Mouse (Mus musculus): ENCODE measurements around the gene Dgke. TPM values are rescaled to one million over a fixed set of nuclear protein-coding genes. Genes with fewer than 3 reads are reported as not detected.
"Not testable (repeated sequence)": the region's sequence is repeated elsewhere in the genome, so short reads cannot be mapped to it uniquely, and the experiment has no call there.

Gene Dgke
- polyA plus RNA-seq, 2 experiments = 0.39 to 0.63 TPM

- TF ChIP-seq EP300 (IDR thresholded peaks at IDR 0.05; ENCODE audit: low read depth) = no peak
- peak; percentile 68 for TF ChIP-seq CTCF (IDR thresholded peaks at IDR 0.05; ENCODE audit: low read depth)
- H3K9ac ChIP-seq (replicated peaks) = no peak overlapping the region
- ATAC-seq (ENCODE audit: insufficient read depth) = no peak
- H3K36me3 ChIP-seq (replicated peaks; ENCODE audit: control insufficient read depth, insufficient read depth, low read depth) = no peaks in the 10 kb centered on the region
- no peak overlapping the region for H3K4me3 ChIP-seq (ENCODE audit: insufficient read depth in 1 of 2, low read depth in 2 of 2, low read length in 2 of 2)
- no peak for DNase-seq (ENCODE audit: low read depth in 3 of 3, low spot score in 3 of 3)
- no peak overlapping the region for H3K4me2 ChIP-seq (ENCODE audit: low read depth)
- no peaks in the 10 kb centered on the region for H3K9me3 ChIP-seq (ENCODE audit: control insufficient read depth, low read length)
- WGBS (ENCODE audit: insufficient replicate concordance) = 22% methylated on average over 7 of the region's 7 CpGs
- no peaks in the 10 kb centered on the region for H3K27me3 ChIP-seq (ENCODE audit: control insufficient read depth, insufficient read depth, low read length)
- no peaks in the 10 kb centered on the region for H3K4me1 ChIP-seq (replicated peaks; ENCODE audit: control insufficient read depth in 2 of 2, insufficient read depth in 2 of 2, low read length in 1 of 2)
- H3K27ac ChIP-seq = no peak overlapping the region
Measured at GRCm38 (mm10) chr11:89084601-89085000, 18.0 kb upstream of the Dgke start.

- WGBS (ENCODE audit: insufficient replicate concordance) = 69% methylated on average over 3 of the region's 3 CpGs
- ATAC-seq (ENCODE audit: insufficient read depth); H3K4me1 ChIP-seq (replicated peaks; ENCODE audit: control insufficient read depth in 2 of 2, insufficient read depth in 2 of 2, low read length in 1 of 2); H3K36me3 ChIP-seq (replicated peaks; ENCODE audit: control insufficient read depth, insufficient read depth, low read depth); H3K9ac ChIP-seq (replicated peaks); H3K4me2 ChIP-seq (ENCODE audit: low read depth); DNase-seq (ENCODE audit: low read depth in 3 of 3, low spot score in 3 of 3); H3K27me3 ChIP-seq (ENCODE audit: control insufficient read depth, insufficient read depth, low read length); H3K4me3 ChIP-seq (ENCODE audit: insufficient read depth in 1 of 2, low read depth in 2 of 2, low read length in 2 of 2); H3K9me3 ChIP-seq (ENCODE audit: control insufficient read depth, low read length); H3K27ac ChIP-seq: not testable (repeated sequence)
Measured at GRCm38 (mm10) chr11:89082691-89083090, 16.0 kb upstream of the Dgke start.

- not testable (repeated sequence) for ATAC-seq (ENCODE audit: insufficient read depth); H3K27ac ChIP-seq; H3K36me3 ChIP-seq (replicated peaks; ENCODE audit: control insufficient read depth, insufficient read depth, low read depth); H3K27me3 ChIP-seq (ENCODE audit: control insufficient read depth, insufficient read depth, low read length); H3K4me2 ChIP-seq (ENCODE audit: low read depth); H3K9ac ChIP-seq (replicated peaks); H3K4me1 ChIP-seq (replicated peaks; ENCODE audit: control insufficient read depth in 2 of 2, insufficient read depth in 2 of 2, low read length in 1 of 2); H3K4me3 ChIP-seq (ENCODE audit: insufficient read depth in 1 of 2, low read depth in 2 of 2, low read length in 2 of 2); H3K9me3 ChIP-seq (ENCODE audit: control insufficient read depth, low read length); DNase-seq (ENCODE audit: low read depth in 3 of 3, low spot score in 3 of 3)
- WGBS (ENCODE audit: insufficient replicate concordance) = 63% methylated on average over 5 of the region's 5 CpGs
Measured at GRCm38 (mm10) chr11:89081906-89082305, 15.3 kb upstream of the Dgke start.

DNA sequence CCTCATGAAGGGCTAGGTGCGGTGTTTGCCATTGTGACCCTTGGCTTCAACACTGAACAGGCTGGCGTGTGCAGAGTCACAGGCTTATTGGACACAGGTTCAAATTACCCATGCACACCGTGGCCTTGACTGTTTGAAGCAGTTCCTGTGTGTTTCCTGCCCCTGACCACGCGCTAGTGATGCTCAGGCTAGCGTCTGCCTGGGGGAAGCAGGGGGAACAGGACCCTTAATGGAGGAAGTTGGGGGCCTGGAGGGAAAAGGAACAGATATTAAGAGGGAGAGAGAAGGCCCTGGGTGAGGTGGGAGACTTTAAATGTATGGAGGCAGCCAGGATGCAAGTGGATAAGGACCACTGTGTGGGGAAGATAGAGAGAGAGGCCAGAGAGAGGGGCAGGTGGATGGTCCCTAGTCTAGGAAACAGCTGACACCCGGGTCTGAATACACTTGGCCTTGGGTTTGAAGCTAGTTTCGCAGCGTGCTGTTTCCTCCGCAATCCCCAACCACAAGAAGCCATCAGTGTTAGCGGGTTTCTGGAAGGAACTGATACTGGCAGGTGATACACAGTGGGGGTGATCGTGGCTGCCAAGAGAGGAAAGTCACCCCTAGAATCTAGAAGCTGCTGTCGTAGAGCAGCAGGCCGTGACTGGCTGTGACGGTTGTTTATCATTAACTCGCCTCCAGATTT is 12.5 kb upstream of the Dgke start:
- WGBS (ENCODE audit: insufficient replicate concordance) = 20% methylated on average over 16 of the region's 16 CpGs
- H3K9ac ChIP-seq (replicated peaks) = no peak overlapping the region
- H3K27ac ChIP-seq = no peak overlapping the region
- H3K9me3 ChIP-seq (ENCODE audit: control insufficient read depth, low read length) = no peaks in the 10 kb centered on the region
- ATAC-seq (ENCODE audit: insufficient read depth) (peak; percentile 15; the same call in 1 of the 2 replicates), DNase-seq (ENCODE audit: low read depth in 3 of 3, low spot score in 3 of 3) (no peak)
- no peak overlapping the region for H3K4me2 ChIP-seq (ENCODE audit: low read depth)
- H3K27me3 ChIP-seq (ENCODE audit: control insufficient read depth, insufficient read depth, low read length) = no peaks in the 10 kb centered on the region
- H3K4me3 ChIP-seq (ENCODE audit: insufficient read depth in 1 of 2, low read depth in 2 of 2, low read length in 2 of 2) = no peak overlapping the region
- no peaks in the 10 kb centered on the region for H3K36me3 ChIP-seq (replicated peaks; ENCODE audit: control insufficient read depth, insufficient read depth, low read depth)
- TF ChIP-seq CTCF (IDR thresholded peaks at IDR 0.05; ENCODE audit: low read depth) (no peak), EP300 (IDR thresholded peaks at IDR 0.05; ENCODE audit: low read depth) (no peak)
- peaks cover 0 to 3% of the 10 kb centered on the region in 2 experiments; a peak in 1 of 4 replicates for H3K4me1 ChIP-seq (replicated peaks; ENCODE audit: control insufficient read depth in 2 of 2, insufficient read depth in 2 of 2, low read length in 1 of 2)

DNA sequence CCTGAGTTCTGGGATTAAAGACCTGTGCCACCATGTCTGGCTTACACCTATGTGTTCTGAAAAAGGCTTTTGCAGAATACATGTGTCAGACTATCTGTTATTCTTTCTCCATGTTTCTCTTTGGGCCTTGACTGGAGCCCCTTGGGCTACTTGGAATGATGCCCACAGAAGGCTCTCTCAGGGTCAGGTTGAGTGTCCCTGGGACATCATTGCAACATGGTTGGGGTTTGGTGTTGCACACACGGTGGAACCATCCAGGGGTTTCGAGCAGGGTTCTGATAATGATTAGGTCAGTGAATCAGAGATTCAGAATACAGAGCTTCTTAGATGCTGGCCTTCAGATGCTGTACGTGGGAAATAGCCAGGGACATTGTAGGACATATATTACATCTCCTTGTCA is 11.7 kb upstream of the Dgke start:
- Histone ChIP-seq H3K9ac (replicated peaks) (no peak overlapping the region), H3K36me3 (replicated peaks; ENCODE audit: control insufficient read depth, insufficient read depth, low read depth) (no peaks in the 10 kb centered on the region), H3K9me3 (ENCODE audit: control insufficient read depth, low read length) (no peaks in the 10 kb centered on the region), H3K4me3 (ENCODE audit: insufficient read depth in 1 of 2, low read depth in 2 of 2, low read length in 2 of 2) (no peak overlapping the region), H3K27ac (no peak overlapping the region), H3K4me1 (replicated peaks; ENCODE audit: control insufficient read depth in 2 of 2, insufficient read depth in 2 of 2, low read length in 1 of 2) (peaks cover 0 to 3% of the 10 kb centered on the region in 2 experiments; a peak in 1 of 4 replicates), H3K4me2 (ENCODE audit: low read depth) (no peak overlapping the region), H3K27me3 (ENCODE audit: control insufficient read depth, insufficient read depth, low read length) (no peaks in the 10 kb centered on the region)
- ATAC-seq (ENCODE audit: insufficient read depth) (no peak), DNase-seq (ENCODE audit: low read depth in 3 of 3, low spot score in 3 of 3) (no peak)
- WGBS (ENCODE audit: insufficient replicate concordance) = 66% methylated on average over 3 of the region's 3 CpGs
- TF ChIP-seq EP300 (IDR thresholded peaks at IDR 0.05; ENCODE audit: low read depth) (no peak), CTCF (IDR thresholded peaks at IDR 0.05; ENCODE audit: low read depth) (no peak)
